Comparison of ENCODE assay signal across 1 mouse cellular context in the genomic region with DNA sequence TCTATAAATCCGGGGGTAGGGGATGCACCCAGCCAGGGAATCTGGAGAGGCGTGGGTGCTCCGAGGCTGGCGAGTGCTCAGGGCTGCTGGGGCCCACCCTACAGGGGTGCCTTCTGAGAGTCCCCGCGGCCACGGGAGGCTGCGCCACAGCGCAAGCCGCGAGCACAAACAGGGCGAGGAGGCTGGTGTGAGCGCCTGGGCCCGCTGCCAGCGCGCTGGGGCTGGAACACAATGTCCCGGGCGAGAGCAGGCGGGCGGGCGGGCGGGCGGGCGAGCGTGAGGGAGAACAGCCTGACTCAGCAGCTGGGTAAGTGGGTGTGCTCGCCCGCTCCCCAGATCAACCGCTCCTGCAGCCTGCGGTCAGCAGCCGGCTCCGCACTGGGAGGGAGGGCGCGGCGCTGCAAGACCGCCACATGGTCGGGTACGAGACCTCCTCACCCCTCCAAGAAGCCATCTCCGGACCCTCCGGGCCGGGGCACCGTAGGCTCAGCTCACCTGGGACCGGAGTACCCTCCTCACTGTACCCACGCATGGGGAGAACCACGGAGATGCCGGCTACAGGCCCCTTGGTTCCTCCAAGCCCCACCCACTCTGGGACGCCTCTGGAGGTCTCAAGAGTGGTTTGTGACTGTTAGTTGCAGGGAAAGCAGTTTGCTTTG.
A peak's percentile ranks its signal among the peaks of the same experiment; 100 is the strongest.
TF ChIP-seq lines count a peak whose summit lies in the region.

No protein-coding gene starts in this region.

TF ChIP-seq in MEL, 35 proteins besides CTCF, POLR2A, EP300 and RAD21 (continued from another document):
- TF ChIP-seq RCOR1 (IDR thresholded peaks at IDR 0.05; ENCODE audit: low read depth, low read length), result 0 out of 2 replicates have a peak, but pooled peaks have one; percentile 7
- no peak for TF ChIP-seq CHD2 (IDR thresholded peaks at IDR 0.05; ENCODE audit: low read length)
